Mouse (Mus musculus): Measurements from ENCODE around the gene Was.

DNA sequence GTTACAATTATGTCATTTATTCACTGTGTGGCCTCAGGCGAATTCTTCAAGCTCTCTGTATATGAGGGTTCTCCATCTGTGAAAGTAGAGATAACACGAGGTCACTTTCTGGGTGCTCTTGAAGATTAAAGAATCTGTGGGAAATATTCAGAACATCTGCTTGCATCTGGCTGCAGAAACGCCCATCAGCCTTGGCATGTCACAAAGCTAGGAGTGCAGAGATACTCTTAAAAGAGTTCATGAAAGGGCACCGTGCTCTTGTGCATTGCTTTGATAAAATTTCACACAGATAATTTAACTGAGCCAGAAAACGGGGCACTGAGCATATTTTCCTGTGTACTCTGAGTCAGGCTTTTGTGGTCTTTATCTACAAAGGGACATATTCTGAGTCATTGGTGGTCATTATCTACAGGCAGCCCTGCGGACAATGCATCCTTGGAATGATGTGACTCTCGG, 11.9 kb upstream of the Was start:
- no peak for TF ChIP-seq CTCF (IDR thresholded peaks at IDR 0.05; ENCODE audit: low read depth, low read length)
- no peak for TF ChIP-seq GATA2 (IDR thresholded peaks at IDR 0.05; ENCODE audit: borderline replicate concordance, low read depth, low read length)
